Mouse (Mus musculus) megakaryocyte, embryonic 14.5 days (primary cell): ENCODE measurements at regions not wholly inside any gene's neighbourhood (a gene's known extent, or its start where the extent isn't known, plus 50 kb on each side); places are given as distances from the start of the nearest gene placed in this dataset.

Experiments
- H3K27me3 ChIP-seq: replicated peaks from 2 replicates; pipeline ENCODE3; 2012; ENCODE audit warnings: inconsistent platforms
- H3K36me3 ChIP-seq: replicated peaks from 2 replicates; pipeline ENCODE3; 2012; ENCODE audit warnings: low read length, inconsistent platforms, mixed read lengths
- H3K4me1 ChIP-seq: 2 replicates; pipeline ENCODE4 v1.6.1; 2012; ENCODE audit warnings: inconsistent platforms
- H3K4me3 ChIP-seq: replicated peaks from 2 replicates; pipeline ENCODE3; 2012; ENCODE audit warnings: moderate library complexity, mild to moderate bottlenecking, inconsistent platforms
- H3K9me3 ChIP-seq: 2 replicates; pipeline ENCODE4 v1.6.1; 2012; ENCODE audit warnings: inconsistent platforms
- FLI1 ChIP-seq: IDR thresholded peaks from 2 replicates; pipeline ENCODE4 v1.6.1; 2012; ENCODE audit warnings: low read length, inconsistent platforms, mixed read lengths
- GATA1 ChIP-seq: IDR thresholded peaks from 3 replicates; pipeline ENCODE4 v1.6.1; 2012; ENCODE audit warnings: mixed read lengths, low read length, inconsistent platforms, borderline replicate concordance

DNA sequence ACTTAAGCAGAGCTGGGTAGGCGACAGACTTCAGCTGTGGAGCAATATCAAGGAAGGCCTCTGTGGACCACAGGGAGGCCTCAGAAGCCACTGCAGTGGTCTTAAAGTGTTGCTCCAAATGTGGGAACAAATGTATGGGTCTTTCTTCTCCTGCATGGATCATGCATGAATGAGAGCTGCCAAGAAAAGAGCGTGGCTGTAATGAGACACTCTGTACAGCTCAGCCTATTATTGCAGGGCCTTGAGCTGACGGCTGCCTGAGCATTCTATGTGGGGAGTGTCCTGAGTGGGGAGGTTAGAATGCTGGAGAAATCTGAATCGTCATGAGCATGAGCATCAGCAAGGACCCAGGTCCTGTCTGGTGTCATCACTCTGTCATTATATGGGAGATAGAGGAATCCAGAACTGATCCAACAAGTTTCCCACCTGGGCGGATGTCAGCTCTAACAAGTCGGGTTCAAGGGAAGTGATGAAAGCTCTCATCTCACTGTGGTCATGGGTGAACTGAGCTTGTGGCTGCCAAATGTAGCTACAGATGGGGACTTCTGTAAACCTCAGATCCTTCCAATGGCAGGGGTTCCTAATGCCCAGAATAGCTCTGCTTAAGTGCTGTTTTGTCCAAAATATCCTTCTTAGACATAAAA lies 176.6 kb downstream of the Cd83 start:
- no peak for TF ChIP-seq FLI1
- TF ChIP-seq GATA1: no peak
- Histone ChIP-seq H3K9me3 (peaks cover 4% of the 10 kb centered on the region), H3K36me3 (no peaks in the 10 kb centered on the region), H3K27me3 (peaks cover 54% of the 10 kb centered on the region), H3K4me3 (no peak overlapping the region), H3K4me1 (peaks cover 12% of the 10 kb centered on the region; the same call in 1 of the 2 replicates)

- peak overlapping the region; percentile 54 for H3K4me3 ChIP-seq
These were observed 177.4 kb downstream of the Cd83 start for GRCm38 (mm10) chr13:43961987-43962386.

GRCm38 (mm10) chr13:43963321-43963720 lies 178.7 kb downstream of the Cd83 start:
- H3K9me3 ChIP-seq: peaks cover 4% of the 10 kb centered on the region
- no peak overlapping the region for H3K4me3 ChIP-seq
- H3K36me3 ChIP-seq: no peaks in the 10 kb centered on the region
- peaks cover 45% of the 10 kb centered on the region for H3K27me3 ChIP-seq
- TF ChIP-seq GATA1 (no peak), FLI1 (no peak)
- H3K4me1 ChIP-seq: peaks cover 12% of the 10 kb centered on the region; the same call in 1 of the 2 replicates

More at GRCm38 (mm10) chr13:43961987-43962386, 177.4 kb downstream of the Cd83 start:
- H3K27me3 ChIP-seq: peaks cover 53% of the 10 kb centered on the region
- H3K9me3 ChIP-seq: peaks cover 4% of the 10 kb centered on the region
- peaks cover 12% of the 10 kb centered on the region; the same call in 1 of the 2 replicates for H3K4me1 ChIP-seq
- TF ChIP-seq GATA1 (no peak), FLI1 (no peak)
- no peaks in the 10 kb centered on the region for H3K36me3 ChIP-seq

DNA sequence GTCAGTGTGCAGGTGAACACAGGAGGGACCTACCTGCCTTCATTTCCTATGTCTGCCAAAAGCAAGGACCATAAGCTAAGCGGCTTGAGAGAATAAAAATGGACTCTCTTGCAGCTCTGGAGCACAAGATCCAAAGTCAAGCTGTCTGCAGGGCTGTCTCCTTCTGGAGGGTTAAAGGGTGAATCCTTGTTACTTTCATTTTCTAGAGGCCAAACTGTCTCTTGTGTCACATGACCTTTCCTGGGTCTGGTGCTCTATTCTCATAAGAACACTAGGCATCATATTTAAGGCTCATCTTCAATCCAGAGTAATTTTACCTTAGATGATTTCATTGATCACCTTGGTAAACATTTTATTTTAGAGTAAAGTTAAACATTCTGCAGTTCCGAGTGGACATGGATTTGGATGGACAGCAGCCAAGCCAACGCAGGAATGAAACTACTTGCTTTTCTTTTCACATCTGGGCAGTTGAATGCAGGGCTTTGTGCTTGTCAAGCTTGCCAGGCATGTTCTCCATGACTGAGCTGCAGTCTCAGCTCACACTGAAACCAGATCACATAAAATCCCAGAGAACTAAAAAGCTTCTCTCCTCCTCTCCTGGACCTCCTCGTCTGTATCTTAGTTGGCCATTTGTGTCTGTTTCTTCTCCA lies 180.8 kb downstream of the Cd83 start:
- peaks cover 1% of the 10 kb centered on the region; the same call in 1 of the 2 replicates for H3K9me3 ChIP-seq
- peaks cover 9% of the 10 kb centered on the region; the same call in 1 of the 2 replicates for H3K4me1 ChIP-seq
- peaks cover 31% of the 10 kb centered on the region for H3K27me3 ChIP-seq
- H3K36me3 ChIP-seq: no peaks in the 10 kb centered on the region
- TF ChIP-seq GATA1 (no peak), FLI1 (no peak)
- H3K4me3 ChIP-seq: no peak overlapping the region

- no peak overlapping the region for H3K4me3 ChIP-seq
- peaks cover 5% of the 10 kb centered on the region; the same call in 1 of the 2 replicates for H3K4me1 ChIP-seq
- no peaks in the 10 kb centered on the region for H3K9me3 ChIP-seq
- H3K27me3 ChIP-seq: peaks cover 19% of the 10 kb centered on the region
- TF ChIP-seq GATA1 (no peak), FLI1 (no peak)
- no peaks in the 10 kb centered on the region for H3K36me3 ChIP-seq
These were observed 182.9 kb downstream of the Cd83 start for GRCm38 (mm10) chr13:43967516-43967915.

- peaks cover 10% of the 10 kb centered on the region for H3K27me3 ChIP-seq
- no peaks in the 10 kb centered on the region for H3K9me3 ChIP-seq
- H3K36me3 ChIP-seq: no peaks in the 10 kb centered on the region
- no peak overlapping the region for H3K4me3 ChIP-seq
- TF ChIP-seq GATA1 (no peak), FLI1 (no peak)
- no peaks in the 10 kb centered on the region for H3K4me1 ChIP-seq
These were observed 188.3 kb downstream of the Cd83 start for GRCm38 (mm10) chr13:43972906-43973305.

DNA sequence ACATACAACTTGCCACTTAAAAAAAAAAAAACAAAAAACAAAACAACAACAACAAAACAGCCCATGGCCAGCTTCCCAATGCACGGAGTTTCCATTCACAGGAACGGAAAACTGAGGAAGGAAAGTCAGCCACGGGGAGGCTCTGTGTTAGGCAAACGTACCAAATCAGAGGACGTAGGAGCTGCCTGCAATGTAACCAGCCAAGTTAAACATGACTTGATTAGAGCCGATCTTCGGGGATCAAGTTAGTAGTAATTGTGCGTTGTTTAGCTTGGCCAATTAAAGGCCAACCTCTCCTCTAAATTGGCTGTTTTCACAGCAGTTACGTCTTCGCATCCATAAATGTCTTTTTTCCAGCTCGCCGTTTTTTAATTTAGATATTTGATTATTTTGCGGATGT lies 190.7 kb downstream of the Cd83 start:
- TF ChIP-seq GATA1: no peak
- H3K4me1 ChIP-seq: no peaks in the 10 kb centered on the region
- H3K9me3 ChIP-seq: no peaks in the 10 kb centered on the region

GRCm38 (mm10) chr13:43975801-43976200 lies 191.2 kb downstream of the Cd83 start:
- Histone ChIP-seq H3K36me3 (no peaks in the 10 kb centered on the region), H3K4me1 (no peaks in the 10 kb centered on the region), H3K4me3 (no peak overlapping the region), H3K9me3 (no peaks in the 10 kb centered on the region), H3K27me3 (peaks cover 8% of the 10 kb centered on the region)
- no peak for TF ChIP-seq FLI1
- TF ChIP-seq GATA1: no peak

More for the DNA sequence above, 190.7 kb downstream of the Cd83 start:
- Histone ChIP-seq H3K36me3 (no peaks in the 10 kb centered on the region), H3K4me3 (no peak overlapping the region), H3K27me3 (peaks cover 8% of the 10 kb centered on the region)

GRCm38 (mm10) chr13:43976676-43977075 lies 192.1 kb downstream of the Cd83 start:
- no peaks in the 10 kb centered on the region for H3K4me1 ChIP-seq
- H3K36me3 ChIP-seq: no peaks in the 10 kb centered on the region
- TF ChIP-seq GATA1: no peak
- no peak for TF ChIP-seq FLI1
- H3K9me3 ChIP-seq: 0 out of 2 replicates have a peak, but pooled peaks cover 2% of the 10 kb centered on the region
- peaks cover 8% of the 10 kb centered on the region for H3K27me3 ChIP-seq
- no peak overlapping the region for H3K4me3 ChIP-seq

- H3K4me3 ChIP-seq: no peak overlapping the region
These were observed 202.8 kb downstream of the Cd83 start for GRCm38 (mm10) chr13:43987338-43987737.

More at GRCm38 (mm10) chr13:43987338-43987737, 202.8 kb downstream of the Cd83 start:
- Histone ChIP-seq H3K27me3 (peaks cover 30% of the 10 kb centered on the region), H3K9me3 (peaks cover 26% of the 10 kb centered on the region), H3K36me3 (no peaks in the 10 kb centered on the region), H3K4me1 (peaks cover 5% of the 10 kb centered on the region)
- no peak for TF ChIP-seq FLI1
- no peak for TF ChIP-seq GATA1
